Mouse (Mus musculus): ENCODE results near the gene Cela2a.

The Cela2a gene

DNA sequence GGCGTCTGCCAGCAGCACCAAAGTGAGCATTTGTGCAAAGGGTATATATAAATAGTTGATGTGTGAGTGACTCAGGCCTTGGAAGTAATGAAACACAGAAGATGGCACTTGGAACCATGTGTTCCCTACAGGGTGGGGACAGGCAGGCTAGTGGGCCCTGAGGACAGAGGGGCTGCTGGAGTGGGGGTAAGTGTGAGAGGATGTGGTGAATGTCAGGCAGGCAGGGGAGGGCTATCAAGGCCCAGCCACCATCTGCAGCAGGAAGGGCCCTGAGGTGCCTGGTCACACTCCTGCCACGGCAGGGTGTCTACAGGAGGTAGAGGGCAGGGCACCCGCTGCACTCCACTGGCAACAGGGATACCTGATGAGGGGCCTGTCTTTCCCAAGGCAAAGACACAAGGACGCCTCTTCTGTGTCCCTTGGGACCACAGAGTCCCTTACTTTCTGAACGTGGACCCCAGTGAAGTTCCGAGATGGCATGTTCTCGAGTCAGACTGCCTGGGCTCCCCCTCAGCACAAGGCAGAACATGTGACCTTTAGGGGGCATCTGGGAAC lies 37.8 kb upstream of the Cela2a start:
- ChIA-PET CTCF (no interaction called here), POLR2A (interaction anchor here in 1 of 4 experiments (1.3 to 1.7 kb wide), 2 partner anchors 12 to 19 kb away, joined by 3 to 4 read pairs; no protein-coding TSS in a partner anchor)

DNA sequence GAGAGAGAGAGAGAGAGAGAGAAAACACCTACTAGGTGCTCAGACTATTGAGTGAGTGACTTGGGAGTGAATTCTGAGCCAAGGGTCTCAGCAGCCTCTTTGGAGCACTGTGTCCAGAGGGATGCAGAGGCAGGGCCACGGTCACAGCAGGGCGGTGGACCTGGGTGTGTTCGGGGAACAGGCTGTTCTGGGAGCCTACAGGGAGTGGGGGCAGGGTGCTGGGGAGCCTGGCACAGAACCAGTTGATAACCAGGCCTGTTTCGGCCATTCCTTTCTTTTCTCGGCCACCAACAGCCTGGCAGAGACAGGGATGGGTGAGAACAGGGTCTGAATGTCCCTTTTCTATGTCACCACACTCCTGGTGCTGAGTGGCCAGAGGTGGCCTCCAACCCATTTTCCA lies 36.9 kb upstream of the Cela2a start:
- POLR2A ChIA-PET = no interaction called here
- CTCF ChIA-PET = interaction anchor here in 1 of 4 experiments (0.7 kb wide), 1 partner anchor 141 kb away, joined by 4 read pairs; no protein-coding TSS in a partner anchor

DNA sequence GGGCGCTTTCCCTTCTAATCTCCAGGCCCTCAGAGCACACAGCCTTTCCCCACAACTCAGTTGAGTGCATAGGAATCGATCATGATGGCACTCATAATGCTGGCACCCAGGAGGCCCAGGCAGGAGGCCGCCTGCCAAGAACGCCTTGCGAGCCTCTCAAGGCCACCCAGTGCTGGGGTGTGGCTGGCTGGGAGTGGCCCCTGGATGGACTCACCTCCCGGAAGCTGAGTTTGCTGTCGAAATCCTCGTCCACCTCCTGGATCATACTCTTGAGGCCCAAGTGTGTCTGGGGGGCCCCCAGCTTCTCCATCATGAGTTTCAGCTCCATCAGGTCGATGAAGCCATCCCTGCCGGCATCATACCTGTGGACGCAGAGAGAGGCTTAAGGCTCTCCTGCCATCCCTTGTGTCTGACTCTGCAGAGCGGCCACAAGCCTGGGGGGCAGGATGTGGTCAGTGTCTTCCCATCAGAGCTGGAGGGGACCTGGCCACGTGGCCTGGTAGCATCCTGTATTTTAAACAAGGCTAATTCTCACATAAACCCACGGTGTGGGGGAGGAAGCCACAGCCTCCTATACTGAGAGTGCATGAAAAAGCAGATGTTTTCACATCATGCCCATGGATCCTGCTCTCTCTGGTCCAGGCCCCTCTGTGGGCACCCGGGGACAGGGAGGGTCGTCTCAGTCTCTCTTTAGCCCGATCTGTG lies 35.8 kb upstream of the Cela2a start:
- ChIA-PET CTCF (no interaction called here), POLR2A (interaction anchor here in 1 of 4 experiments (2.1 kb wide), 1 partner anchor 23 kb away, joined by 5 read pairs; no protein-coding TSS in a partner anchor)

DNA sequence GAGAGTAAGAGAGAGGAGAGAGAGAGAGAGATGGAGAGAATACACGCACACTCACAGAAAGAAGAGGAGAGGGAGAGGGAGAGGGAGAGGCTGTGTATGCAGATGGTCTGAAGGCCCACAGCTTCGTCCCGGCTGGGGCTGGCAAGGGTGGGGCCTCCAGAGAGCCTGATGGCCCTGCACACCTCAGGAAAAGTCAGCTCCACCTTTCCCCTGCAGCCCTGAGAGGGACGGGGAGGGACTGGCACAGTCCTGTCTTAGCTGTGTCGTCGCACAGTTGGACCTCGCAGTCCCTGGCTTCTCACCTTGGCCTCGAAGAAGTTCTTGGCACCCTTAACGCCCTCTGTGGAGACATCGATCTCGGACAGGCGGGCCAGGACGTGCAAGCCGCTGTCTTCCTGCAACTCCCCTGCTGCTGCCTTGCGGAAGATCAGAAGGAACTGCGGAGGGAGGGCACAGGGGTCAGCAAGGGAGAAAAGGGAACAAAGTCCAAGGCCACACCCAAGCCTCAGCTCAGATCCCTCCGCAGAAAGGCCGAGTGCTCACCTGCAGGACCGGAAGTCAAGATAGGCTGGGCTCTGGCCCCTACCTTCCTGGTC lies 34.4 kb upstream of the Cela2a start:
- ChIA-PET CTCF (interaction anchor here in 2 of 4 experiments (0.8 to 1.0 kb wide), 2 partner anchors 22 to 51 kb away, joined by 3 read pairs; no protein-coding TSS in a partner anchor), POLR2A (interaction anchor here in 2 of 4 experiments (1.0 to 2.1 kb wide), 7 partner anchors 7 to 242 kb away, joined by 3 to 6 read pairs (median 3); partner anchors contain the start of gene Tmem82 (in 1 of the 2))

DNA sequence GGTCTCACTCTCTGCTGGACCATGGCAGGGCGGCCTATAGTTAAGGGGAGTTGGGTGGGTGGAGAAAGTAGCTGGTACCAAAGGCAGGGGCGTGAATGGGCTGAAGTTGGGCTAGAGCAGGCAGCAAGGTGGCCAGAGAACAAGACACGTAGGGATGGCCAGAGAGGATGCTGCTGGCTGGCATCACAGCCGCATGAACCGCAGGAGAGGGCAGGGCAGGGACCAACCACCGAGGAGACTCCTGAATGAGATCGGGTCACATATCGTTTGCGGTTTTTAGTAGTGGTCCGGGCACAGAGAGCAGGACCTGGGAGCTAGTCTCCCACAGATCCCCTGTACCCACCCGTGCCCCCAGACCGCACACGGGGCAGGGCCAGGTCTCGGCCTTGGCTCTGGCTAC lies 33.4 kb upstream of the Cela2a start:
- ChIA-PET POLR2A (interaction anchor here in 2 of 4 experiments (0.6 to 1.9 kb wide), 10 partner anchors 8 to 1067 kb away, joined by 3 to 6 read pairs (median 3); partner anchors contain the start of gene Tmem82 (in 1 of the 2)), CTCF (no interaction called here)

DNA sequence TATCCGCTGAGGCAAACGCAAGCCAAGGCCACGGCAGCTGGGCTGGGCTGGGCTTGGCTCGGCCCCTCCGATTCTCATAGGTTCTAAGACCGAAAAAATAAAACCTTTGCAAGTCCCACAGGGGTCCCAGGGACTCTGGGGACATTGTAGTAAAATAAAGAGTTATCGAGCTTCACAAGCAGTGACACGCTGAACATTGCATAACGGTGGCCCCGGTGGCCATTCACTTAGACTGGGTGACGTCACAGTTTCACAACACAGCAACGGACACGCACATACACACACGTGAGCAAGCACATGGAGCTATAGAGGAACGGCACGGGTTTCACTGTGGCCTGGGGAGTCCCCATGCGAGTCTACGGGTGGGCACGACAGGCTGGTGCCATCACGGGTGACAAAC lies 32.5 kb upstream of the Cela2a start:
- ChIA-PET CTCF (interaction anchor here in 2 of 4 experiments (0.7 to 2.7 kb wide), 3 partner anchors 27 to 107 kb away, joined by 3 to 18 read pairs (median 3); no protein-coding TSS in a partner anchor), POLR2A (interaction anchor here in 2 of 4 experiments (0.6 to 1.9 kb wide), 3 partner anchors 8 to 68 kb away, joined by 3 to 4 read pairs (median 3); no protein-coding TSS in a partner anchor)

DNA sequence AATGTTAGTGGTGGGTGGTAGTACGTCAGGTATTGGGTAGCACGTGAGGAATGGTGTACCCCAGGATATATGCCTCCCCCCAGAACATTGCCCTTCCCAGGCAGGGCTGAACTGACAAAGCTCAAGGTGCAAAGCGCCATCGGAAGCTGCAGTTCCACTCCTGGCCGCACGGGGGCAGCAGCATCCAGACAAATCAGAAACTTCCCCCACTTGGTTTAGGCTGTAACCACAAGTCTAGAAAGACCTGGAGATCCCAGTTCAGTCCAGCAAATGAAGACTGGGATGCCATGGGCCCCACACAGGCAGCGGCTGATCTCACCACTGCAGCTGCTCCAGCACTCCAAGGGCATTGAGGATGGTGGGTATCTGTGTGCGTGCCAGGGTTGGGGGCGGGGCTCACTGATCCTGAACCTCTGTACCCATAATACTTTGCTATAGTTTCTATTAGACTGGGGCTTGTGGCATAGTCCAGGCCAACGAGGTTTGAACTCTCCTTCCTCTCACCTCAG lies 31.5 kb upstream of the Cela2a start:
- ChIA-PET CTCF (interaction anchor here (0.5 to 2.7 kb wide), 43 partner anchors 9 to 515 kb away, joined by 3 to 18 read pairs (median 4); partner anchors contain the start of genes Casp9 (in 2 of the 4) and Ctrc (in 2 of the 4)), POLR2A (interaction anchor here in 2 of 4 experiments (0.6 to 1.6 kb wide), 12 partner anchors 9 to 425 kb away, joined by 3 to 7 read pairs (median 4); partner anchors contain the start of gene Efhd2 (in 1 of the 2))

DNA sequence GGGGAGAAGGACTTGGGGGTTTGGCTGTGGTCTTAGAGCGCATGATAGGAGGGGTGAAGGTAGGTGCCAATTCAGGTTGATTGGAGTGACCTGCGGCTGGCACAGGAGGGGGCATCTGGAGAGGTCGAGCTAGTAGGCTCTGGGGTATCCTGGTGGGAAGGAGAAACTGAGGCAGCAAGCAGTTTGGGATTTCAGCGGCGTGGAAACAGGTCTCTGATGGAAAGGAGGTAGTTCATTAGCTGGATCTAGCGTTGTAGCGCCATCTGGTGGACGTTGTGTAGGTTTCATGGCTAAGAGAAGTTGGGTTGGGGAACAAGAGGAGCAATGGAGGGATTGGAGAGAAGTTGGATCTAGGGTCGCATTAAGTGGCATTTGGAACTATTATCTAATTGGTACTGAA lies 27.5 kb upstream of the Cela2a start:
- ChIA-PET POLR2A (interaction anchor here in 1 of 4 experiments (0.7 to 1.6 kb wide), 3 partner anchors 60 to 235 kb away, joined by 3 to 5 read pairs (median 4); partner anchors contain the start of genes Casp9 and Tmem82), CTCF (interaction anchor here in 2 of 4 experiments (0.7 to 1.6 kb wide), 5 partner anchors 44 to 466 kb away, joined by 3 to 5 read pairs (median 4); no protein-coding TSS in a partner anchor)

DNA sequence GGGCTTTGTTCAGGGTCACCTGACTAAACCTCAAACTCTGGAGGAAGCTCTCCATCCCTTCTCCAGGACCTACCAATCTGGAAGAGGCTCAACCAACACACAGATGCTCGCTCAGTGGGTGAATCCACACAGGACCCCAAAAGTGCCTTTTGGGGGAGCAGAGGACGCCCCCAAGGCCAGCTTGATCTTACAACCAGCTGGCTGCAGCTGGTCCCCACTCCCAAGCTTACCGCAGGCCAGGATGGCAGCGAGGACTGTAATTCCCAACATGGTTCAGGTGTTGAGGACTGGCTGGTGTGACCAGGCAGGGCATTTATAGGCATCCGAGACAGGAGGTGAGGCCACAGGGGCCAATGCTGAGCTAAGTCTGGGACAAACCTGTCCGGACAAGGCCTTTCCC lies 20.0 kb upstream of the Cela2a start, which contains the start of gene Ctrc:
Ctrc (minus strand) TSS at position 361 of the 400 bp plus-strand sequence.
- ChIA-PET POLR2A (interaction anchor here in 2 of 4 experiments (1.0 to 1.4 kb wide), 3 partner anchors 8 to 53 kb away, joined by 3 to 5 read pairs (median 3); partner anchors contain the start of gene Casp9 (in 1 of the 2)), CTCF (interaction anchor here in 2 of 4 experiments (0.9 to 1.0 kb wide), 3 partner anchors 11 to 411 kb away, joined by 3 to 4 read pairs (median 3); no protein-coding TSS in a partner anchor)

DNA sequence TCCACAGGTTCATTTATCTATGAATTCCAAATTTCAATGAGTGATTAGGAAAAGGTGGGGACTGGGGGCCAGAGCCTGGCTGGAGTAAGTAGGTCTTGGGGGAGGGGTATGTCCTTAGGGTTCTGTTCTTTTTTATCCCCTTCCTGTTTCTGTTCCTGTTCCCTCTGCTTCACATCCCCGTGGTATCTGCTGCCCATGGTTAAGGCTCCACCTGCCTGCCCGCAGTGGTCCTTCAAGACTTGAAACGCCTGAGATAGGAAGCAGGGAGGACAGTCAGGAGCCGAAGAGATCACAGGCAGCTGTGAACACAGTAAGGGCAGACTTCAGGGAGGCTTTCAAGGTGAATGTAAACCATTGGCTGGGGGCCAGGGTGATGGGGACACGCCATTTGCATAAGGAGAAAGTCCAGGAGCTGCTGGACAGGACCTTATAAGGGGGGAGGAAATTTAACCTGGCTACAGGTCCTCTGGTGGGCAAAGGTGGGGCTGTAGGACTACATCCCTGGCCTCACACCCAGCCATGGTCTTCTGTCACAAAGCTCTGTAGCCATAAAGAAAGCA lies 8.7 kb upstream of the Cela2a start:
- ChIA-PET POLR2A (no interaction called here), CTCF (interaction anchor here in 1 of 4 experiments (0.8 kb wide), 1 partner anchor 10 kb away, joined by 3 read pairs; no protein-coding TSS in a partner anchor)

DNA sequence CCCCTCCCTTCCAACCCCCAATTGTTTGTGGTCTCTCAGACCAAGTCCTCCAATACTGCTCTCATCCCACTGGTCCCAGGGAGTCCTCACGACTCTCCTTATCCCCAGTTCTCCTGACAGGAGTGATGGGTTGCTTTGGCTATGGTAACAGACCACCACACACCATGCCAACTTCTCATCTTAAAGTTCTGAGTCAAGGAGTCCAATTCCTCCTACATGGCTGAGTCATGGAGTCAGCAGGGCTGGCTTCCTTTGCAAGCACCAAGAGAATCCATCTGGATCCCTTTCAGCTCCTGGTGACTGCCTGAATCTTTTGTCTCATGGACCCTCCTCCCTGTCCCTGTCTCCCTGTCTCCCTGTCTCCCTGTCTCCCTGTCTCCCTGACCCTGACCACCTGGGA lies 8.0 kb upstream of the Cela2a start:
- CTCF ChIA-PET = no interaction called here
- POLR2A ChIA-PET = no interaction called here

DNA sequence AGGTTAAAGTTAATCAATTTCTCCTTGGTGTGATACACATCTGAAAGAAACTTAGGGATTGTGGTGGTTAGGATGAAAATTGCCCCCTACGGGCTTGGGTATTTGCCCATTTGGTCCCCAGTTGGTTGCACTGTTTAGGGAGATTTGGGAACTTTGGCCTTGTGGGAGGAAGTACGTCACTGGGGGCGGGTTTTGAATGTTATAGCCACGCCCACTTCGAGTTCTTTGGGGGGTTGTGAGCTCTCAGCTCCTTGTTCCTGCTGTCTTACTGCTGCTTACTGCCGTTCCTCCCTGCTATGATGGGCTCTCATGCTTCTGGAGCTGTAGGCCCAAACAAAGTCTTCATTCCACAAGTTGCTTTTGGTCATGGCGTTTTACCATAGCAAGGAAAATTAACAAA lies 5.4 kb upstream of the Cela2a start:
- ChIA-PET CTCF (interaction anchor here (0.8 to 1.8 kb wide), 10 partner anchors 9 to 447 kb away, joined by 3 to 11 read pairs (median 4); partner anchors contain the start of gene Tmem82 (in 1 of the 4)), POLR2A (interaction anchor here in 3 of 4 experiments (0.6 to 2.8 kb wide), 20 partner anchors 8 to 666 kb away, joined by 3 to 16 read pairs (median 5); partner anchors contain the start of genes Casp9 (in 3 of the 3), Ctrc (in 1 of the 3), Dnajc16 (in 1 of the 3) and Tmem82 (in 1 of the 3))

DNA sequence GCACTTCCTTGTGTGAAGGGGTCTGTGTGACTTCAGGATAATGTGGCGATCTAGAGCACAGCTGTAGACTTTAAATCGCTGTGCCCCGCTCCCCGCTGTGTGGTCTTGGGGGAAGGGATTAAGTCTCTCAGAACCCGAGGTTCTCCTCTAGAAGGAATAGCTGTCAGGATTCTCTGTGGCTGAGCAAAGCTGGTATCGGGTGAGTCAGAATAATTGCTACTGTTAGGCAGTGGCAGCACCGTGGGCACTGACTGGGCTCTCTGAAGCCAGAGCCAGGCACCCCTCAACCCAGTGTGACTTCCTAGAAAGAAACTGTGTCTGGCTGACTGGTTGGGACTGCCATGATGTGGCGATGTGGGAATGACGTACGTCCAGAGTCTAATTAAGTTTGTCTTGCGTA lies 4.4 kb upstream of the Cela2a start:
- ChIA-PET POLR2A (interaction anchor here in 3 of 4 experiments (0.6 to 2.8 kb wide), 7 partner anchors 7 to 212 kb away, joined by 3 to 16 read pairs (median 8); partner anchors contain the start of genes Casp9 (in 1 of the 3) and Tmem82 (in 1 of the 3)), CTCF (interaction anchor here in 1 of 4 experiments (0.6 kb wide), 1 partner anchor 189 kb away, joined by 3 read pairs; no protein-coding TSS in a partner anchor)

DNA sequence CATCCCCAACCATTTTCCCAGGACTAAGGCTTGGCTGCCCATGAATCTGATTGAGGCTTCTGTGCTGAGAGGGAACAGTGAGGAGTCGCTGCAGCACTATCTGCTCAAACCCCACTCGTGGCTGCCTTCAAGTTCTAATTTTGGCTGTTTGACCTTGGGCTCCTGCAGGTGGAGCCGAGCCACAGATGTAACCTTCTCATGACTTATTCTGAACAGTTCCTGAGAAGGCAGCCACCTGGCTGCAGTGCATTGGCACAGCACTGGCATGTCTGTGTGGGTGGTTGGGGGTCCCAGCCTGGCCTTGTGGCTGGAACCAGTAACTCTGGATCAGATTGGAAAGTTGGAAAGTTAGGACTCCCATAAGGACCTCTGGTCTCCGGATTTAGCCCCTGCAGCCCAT lies 2.2 kb upstream of the Cela2a start:
- CTCF ChIA-PET = no interaction called here

DNA sequence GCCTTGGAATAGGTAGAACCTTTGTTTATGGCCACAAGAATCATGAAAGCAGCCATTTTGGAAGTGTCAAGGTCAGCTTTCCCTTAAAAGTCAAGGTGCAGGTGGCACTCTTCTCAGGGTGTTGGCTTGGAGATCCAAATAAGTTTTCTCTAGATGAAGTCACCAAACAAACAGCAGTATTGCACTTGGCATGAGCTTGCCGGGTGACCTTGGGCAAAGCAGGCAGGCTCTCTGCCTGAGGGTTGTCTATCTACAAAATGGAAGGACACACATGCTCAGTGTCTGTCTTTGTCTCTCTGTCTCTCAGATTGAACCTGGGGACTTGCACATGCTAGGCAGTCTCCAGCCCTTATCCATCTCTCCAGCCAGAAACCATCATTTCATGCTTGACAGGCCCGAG lies 1.4 kb upstream of the Cela2a start:
- ChIA-PET POLR2A (interaction anchor here in 1 of 4 experiments (1.2 kb wide), 1 partner anchor 8 kb away, joined by 3 read pairs; no protein-coding TSS in a partner anchor), CTCF (interaction anchor here in 2 of 4 experiments (0.6 to 0.7 kb wide), 2 partner anchors 30 to 169 kb away, joined by 3 to 12 read pairs; no protein-coding TSS in a partner anchor)

More for the DNA sequence above, 2.2 kb upstream of the Cela2a start:
- POLR2A ChIA-PET = interaction anchor here in 1 of 4 experiments (1.2 kb wide), 1 partner anchor 9 kb away, joined by 3 read pairs; no protein-coding TSS in a partner anchor

DNA sequence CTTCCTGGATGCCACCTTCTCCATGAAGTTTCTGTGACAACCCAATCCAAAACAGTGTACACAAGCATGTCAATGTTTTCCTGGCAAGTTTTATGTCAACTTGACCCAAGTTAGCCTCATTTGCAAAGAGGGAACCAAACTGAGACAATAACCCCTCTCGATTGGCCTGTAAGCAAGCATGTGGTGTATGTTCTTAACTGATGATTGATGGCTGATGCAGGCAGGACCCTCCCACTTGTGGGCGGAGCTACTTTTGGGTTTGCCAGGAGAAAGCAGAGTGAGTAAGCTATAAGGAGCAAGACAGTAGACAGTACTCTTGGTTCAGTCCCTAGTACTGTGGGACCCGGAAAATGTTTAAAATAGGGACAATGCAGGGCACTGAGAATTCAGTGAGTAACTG lies 3.0 kb downstream of the Cela2a start:
- POLR2A ChIA-PET = interaction anchor here in 2 of 4 experiments (0.6 to 2.3 kb wide), 6 partner anchors 9 to 203 kb away, joined by 3 to 13 read pairs (median 6); partner anchors contain the start of gene Casp9 (in 1 of the 2)
- CTCF ChIA-PET = interaction anchor here (0.6 to 2.5 kb wide), 15 partner anchors 9 to 656 kb away, joined by 3 to 11 read pairs (median 5); partner anchors contain the start of genes Casp9 (in 2 of the 4) and Tmem82 (in 1 of the 4)

DNA sequence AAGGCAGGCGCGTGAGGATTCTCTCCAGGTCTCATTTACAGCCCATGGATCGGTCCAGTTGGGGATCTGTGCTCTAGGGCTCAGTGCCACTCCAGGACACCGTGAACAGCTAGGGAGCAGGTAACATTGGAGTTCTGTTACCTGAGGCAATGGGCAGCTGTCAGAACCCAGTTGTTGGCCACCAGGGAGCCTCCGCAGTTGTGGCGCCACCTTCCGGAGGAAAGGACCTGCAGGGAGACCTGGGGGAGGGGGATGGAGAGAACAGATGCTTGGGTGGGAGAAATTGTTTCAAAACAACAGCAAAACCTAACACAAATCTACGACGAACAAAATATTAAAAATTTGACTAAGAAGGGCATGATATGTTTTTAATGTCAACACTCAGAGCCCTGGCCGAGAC lies 3.9 kb downstream of the Cela2a start:
- CTCF ChIA-PET = interaction anchor here (0.6 to 2.5 kb wide), 18 partner anchors 8 to 1082 kb away, joined by 3 to 11 read pairs (median 4); partner anchors contain the start of genes Casp9 (in 1 of the 4) and Tmem82 (in 1 of the 4)

More for the DNA sequence above, 3.9 kb downstream of the Cela2a start:
- POLR2A ChIA-PET = interaction anchor here in 2 of 4 experiments (0.9 to 2.3 kb wide), 3 partner anchors 8 to 257 kb away, joined by 3 to 13 read pairs (median 8); no protein-coding TSS in a partner anchor
